Mouse (Mus musculus) megakaryocyte, embryonic 14.5 days (primary cell): ENCODE results near the gene Gsg1.

Source experiments
- FLI1 ChIP-seq: IDR thresholded peaks from 2 replicates; pipeline ENCODE4 v1.6.1; 2012; ENCODE audit warnings: low read length, inconsistent platforms, mixed read lengths
- GATA1 ChIP-seq: IDR thresholded peaks from 3 replicates; pipeline ENCODE4 v1.6.1; 2012; ENCODE audit warnings: mixed read lengths, low read length, inconsistent platforms, borderline replicate concordance

DNA sequence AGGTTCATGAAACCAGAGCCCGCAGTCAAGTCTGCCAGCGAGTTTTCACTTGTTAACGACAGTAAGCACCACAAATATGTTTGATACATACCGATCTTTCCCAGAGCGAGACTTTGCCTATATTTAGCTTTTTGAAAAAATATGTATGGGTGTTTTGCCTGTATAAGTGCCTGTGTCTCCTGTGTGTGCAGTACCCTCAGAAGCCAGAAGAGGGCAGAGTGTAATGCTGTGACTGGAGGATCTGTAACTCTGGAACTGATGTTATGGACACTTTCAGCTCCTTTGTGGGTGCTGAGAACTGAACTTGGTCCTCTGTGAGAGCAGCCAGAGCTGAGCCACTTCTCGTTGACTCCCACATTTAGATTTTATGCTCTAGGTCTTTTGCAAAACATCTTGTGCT lies 10.0 kb upstream of the Gsg1 start:
- no peak for TF ChIP-seq GATA1
- no peak for TF ChIP-seq FLI1
